Mouse (Mus musculus) right cerebral cortex, adult 18-20 months (tissue): ENCODE data around the gene Uap1.

Experiments
- DNase-seq: peaks from one replicate; pipeline ENCODE4 v3.0.0; 2022; ENCODE audit warnings: mixed read lengths

The Uap1 gene

GRCm38 (mm10) chr1:170174814-170175332 is at the start of gene Uap1:
TSS of gene Uap1 (minus strand) at chr1:170174957.
- DNase-seq: peak; percentile 98

DNA sequence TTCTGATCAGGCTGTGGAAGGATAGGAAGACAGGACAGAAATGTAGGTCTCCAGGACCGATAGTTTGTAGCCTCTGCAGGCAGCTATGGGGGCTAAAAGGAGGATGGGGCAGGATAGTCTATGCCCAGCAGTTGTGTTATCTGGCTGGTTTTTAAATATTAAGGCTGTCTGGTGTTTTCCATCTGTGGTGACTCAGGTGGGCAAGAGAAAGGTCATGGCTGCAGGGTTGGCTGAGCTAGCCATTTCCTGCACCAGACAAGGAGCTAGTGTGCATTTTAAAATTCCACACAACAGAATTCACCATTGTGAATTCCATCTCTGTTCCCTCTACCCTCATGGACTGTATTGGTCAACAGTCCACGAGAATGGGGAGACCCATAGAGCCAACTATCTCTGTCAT is 48.5 kb upstream of the Uap1 start:
- no peak for DNase-seq

- no peak for DNase-seq
Observed at GRCm38 (mm10) chr1:170220351-170220750, 45.6 kb upstream of the Uap1 start.

DNA sequence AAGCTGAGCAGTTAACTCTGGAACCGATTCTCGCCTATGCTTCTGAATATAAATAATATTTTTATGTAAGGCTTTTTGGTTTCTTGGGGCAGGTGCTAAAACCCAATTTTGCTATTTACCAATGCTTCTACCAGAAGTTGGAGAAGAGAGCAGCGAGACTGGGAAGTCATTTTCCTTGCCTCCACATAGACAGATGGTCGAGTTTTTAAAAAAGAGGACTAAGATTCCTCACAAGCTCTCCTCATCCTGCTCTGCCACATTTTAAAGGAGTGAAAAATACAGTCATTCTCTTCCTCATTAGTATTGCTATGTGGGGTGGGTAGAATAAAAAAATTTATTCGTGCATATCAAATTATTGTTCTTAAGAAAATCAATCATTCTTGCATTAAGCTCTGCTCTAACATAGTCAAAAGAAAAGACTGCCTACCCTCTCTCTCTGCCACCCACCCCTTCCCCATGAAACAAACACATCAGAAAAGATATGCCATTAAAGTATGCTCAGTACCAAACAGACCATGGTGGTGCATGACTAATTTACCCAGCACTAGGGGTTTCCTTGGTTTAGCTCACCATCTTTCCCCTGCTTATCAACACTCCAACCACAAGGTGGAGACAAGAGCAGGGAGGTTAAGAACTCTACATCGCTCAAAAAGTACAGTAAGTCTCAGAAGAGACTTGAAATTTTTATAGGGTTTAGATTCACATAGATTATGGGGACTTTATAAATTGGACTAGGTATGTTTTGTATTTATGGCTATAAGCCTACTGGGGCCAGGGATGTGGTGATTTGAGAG is 43.5 kb upstream of the Uap1 start:
- no peak for DNase-seq

DNA sequence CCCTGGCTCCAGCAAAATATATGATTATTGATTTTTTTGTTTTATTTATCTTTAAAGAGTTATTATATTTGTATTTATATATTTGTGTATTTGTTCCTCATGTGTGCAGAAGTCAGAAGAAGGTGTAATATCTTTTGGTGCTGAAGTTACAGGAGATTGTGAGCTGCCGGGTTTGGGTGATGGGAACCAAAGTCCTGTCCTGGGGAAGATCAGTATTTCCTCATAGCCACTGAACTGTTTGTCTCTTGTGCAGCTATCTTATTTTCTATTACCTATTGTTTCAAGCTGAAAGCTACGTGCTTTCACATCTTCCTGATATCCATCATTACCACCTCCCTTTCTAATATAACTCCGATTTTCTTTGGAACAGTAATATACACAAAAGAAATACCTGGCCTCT is 40.8 kb upstream of the Uap1 start:
- no peak for DNase-seq

- peak; percentile 93 for DNase-seq
Observed at GRCm38 (mm10) chr1:170214757-170215522, 40.2 kb upstream of the Uap1 start, which contains the start of gene Uhmk1. TSS of gene Uhmk1 (minus strand) at chr1:170215397.

DNA sequence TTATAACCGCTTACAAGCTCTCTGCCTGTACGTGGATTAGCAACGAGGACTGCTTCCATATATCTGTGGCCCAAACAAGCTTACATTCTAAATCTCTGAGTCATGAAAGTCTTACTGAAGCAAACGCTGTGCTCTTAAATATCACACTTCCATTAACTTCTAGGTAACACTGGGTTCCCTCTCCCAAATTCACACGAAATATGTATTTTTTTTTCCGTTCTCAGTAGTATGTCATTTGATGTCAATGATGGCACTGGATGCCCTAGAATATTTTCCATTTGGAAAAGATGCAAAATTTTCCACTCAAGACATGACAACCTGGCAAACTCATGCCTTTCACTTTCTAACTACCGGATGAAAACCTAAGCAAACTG is 39.6 kb upstream of the Uap1 start:
- DNase-seq: no peak

GRCm38 (mm10) chr1:170213181-170213879 is 38.6 kb upstream of the Uap1 start:
- no peak for DNase-seq

DNA sequence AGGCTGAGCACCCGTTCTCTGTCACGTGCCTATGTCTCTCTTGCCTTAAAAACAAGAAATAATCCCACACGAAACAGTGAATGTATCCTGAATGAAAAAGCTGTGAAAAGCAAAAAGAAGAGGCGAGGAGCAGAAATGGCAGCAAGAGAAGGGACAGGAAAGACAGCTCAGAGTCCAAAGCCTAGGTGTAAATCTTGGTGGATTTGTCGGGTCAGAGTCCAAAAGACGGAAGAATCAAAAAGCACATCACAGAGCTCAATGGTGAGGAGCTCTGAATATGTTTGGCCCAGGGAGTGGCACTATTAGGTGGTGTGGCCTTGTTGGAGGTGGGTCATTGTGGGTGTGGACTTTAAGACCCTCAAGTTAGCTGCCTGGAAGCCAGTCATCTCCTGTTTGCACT is 31.6 kb upstream of the Uap1 start:
- DNase-seq: no peak

DNA sequence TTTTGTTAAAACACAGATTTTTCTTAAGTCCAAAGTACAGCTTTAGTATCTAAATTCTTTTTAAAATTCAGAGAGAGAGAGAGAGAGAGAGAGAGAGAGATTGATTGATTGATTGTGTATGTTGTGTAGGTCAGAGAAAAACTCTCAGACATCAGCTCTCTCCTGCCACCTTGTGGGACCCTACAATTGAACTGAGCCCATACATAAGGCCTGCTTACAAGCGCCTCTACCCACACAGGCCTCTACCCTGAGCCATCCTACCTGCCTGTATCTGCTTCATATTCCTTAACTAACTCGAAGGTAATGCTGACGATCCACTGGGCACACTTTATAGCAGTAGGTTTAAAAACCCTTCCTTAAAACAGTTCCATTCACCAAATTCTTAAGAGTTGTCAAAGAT is 25.6 kb upstream of the Uap1 start:
- DNase-seq: peak; percentile 34

DNA sequence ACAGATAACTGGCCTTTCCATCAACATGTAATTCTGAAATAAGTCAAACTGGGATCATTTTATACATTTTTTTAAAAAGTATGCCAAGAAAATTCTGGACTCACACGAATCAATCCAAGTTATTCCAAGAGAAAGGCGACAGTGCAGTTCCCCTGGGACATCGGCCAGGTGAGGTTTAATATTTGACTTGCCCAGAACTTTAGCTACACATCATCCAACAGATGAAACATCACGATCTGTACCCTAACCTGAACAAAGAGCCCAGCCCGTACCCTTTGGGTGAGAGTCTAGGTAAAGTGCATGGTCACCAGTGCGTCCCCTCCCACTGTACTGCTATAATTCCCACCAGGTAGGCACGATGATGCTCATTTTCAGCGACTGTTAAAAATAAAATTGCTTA is 21.5 kb upstream of the Uap1 start:
- DNase-seq: no peak

DNA sequence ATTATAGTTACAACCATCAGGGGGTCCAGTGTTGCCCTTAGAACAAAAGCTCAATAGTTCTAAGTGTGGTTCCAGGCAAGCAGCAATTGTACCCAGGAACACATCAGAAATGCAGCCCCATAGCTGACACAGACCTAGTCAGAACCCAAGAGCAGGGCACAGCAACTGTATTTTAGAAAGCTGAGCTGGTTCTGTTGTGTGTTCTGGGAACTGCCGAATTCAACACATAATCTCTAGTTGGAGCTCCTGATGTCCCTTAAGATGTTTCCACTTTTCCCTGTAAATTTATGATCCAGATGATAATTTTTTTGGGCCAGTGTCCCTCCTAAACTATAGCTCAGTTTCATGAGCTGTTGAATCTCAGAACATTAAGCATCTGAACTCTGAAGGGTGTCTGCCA is 17.2 kb upstream of the Uap1 start:
- no peak for DNase-seq

- DNase-seq: no peak
Observed at GRCm38 (mm10) chr1:170190225-170190624, 15.5 kb upstream of the Uap1 start.

DNA sequence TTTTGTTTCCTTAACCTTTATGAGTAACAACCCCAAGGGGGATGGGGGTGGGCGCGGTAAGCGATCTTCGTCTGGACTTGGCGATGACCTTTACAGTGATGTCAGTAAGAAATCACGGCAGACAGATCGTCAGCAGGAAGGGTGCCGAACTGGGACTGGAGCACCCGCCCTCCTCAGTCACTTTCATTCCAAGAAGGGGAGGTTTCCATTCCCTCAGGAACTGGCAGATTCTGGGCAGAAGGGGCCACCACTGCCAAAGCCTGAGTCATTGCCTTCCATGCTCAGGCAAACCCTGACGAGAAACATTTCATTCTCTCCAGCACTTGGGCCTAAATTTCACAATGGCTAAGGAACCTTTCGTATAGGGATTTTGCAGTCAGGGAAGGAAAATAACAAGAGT is 13.8 kb upstream of the Uap1 start:
- peak; percentile 40 for DNase-seq

DNA sequence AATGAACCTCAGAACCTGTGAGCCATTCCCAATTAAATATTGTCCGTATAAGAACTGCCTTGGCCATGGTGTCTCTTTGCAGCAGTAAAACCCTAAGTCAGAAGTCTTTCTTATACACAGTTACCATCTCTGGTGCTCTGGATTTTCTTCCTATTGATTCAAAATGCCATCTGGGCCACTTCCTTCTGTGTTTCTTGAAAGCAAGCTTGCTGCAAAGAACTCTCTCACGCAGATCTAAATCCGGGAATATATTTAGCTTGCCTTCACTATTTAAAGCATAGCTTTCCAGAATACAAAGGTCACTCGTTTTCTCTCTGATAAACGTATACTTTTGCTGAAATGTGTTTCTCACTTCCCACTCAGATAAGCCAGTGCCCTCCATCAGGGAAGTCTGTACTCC is 11.8 kb upstream of the Uap1 start:
- peak; percentile 41 for DNase-seq

GRCm38 (mm10) chr1:170185137-170185536 is 10.4 kb upstream of the Uap1 start:
- no peak for DNase-seq

GRCm38 (mm10) chr1:170182706-170183105 is 7.9 kb upstream of the Uap1 start:
- DNase-seq: no peak

- DNase-seq: no peak
Observed at GRCm38 (mm10) chr1:170176661-170177239, 2.0 kb upstream of the Uap1 start.

DNA sequence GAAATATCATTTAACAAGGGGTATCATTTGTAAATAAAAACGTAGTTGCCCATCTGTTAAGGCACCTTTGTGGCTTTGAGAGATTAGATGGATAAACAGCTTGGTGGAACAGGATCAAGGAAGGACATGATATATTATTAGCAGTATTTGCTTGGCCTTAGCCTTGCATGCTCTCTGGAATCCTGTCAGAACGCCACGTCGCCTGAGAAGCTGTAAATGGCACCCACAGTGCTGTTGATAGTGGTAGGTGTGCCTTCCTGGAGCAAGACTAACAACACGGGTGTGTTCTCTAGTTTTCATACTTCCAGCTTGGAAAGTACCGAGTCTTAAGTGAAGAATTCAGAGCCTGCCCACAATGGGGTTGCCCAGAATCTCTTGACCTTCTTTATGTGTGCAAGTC is 1.1 kb upstream of the Uap1 start:
- no peak for DNase-seq

DNA sequence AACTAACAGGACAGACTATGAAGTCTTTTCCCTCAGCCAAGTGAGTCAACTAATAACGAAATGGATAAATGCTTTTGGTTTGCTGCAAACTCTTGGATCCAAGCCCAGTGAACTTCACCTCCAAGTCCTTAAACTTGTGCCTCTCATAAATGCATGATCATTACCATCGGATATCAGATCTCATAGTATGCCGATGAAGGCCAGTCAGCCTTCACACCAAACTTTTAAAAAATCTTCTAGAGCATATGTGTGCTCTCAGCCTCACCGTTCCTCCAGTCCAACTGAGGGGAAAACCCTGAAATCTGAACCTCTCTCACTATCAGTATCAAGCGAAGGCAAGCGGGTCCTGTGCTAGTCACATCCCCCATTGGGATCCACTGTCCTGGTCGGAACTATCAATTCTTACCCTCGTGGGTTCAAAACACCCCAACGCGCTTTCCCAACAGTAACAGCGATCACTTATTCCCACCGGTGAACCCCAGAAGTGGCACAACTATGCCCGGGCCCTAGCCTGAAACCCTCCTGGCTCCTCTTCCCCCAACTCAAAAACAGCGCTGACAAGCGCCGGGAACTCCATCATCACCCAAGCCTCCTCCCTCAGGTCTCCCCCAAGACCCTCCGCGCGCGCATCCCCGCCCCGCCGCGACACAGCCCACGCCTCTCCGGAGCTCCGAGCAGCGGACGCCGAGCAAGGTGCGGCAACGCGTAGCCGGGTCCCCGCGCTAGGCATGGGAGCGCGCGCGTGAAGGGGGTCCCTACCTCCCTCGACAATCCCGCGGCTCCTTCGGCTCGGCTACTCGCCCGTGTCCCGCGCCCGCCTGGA is 555 bp downstream of the Uap1 start:
- no peak for DNase-seq

DNA sequence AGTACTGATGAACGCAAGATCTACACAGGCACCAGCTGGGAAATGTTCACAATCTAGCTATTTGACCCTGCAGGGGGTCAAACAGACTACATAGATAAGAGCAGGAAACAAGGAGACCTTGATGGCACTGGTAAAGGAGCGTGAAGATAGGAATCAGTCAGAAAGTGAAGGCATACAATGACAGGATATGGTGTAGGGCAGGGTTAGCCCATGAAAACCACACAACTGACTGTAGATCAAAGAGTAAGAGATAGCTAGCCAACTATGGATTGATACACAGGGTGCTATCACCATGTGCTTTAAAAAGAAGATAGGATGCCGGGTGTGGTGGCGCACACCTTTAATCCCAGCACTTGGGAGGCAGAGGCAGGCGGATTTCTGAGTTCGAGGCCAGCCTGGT is 7.0 kb downstream of the Uap1 start:
- DNase-seq: no peak

- DNase-seq: no peak
Observed at GRCm38 (mm10) chr1:170164913-170165312, 9.8 kb downstream of the Uap1 start.
